Mouse (Mus musculus): ENCODE measurements around the gene Skiv2l. TPM values are rescaled to one million over a fixed set of nuclear protein-coding genes. Genes with fewer than 3 reads are reported as not detected.

Skiv2l gene
- total and polyA plus RNA-seq, 3 experiments: 34.9 to 47.0 TPM; not detected in 1

GRCm38 (mm10) chr17:34865981-34866380, 16.0 kb upstream of the Skiv2l start:
- H3K4me3 ChIP-seq (ENCODE audit: control insufficient read depth in 1 of 2, insufficient read depth in 1 of 2, low read depth in 2 of 2, low read length in 2 of 2): no peak overlapping the region
- H3K27me3 ChIP-seq (ENCODE audit: control insufficient read depth in 1 of 2, insufficient read depth in 2 of 2, low read length in 2 of 2): peaks cover 0 to 6% of the 10 kb centered on the region in 2 experiments; a peak in 2 of 4 replicates
- no peak overlapping the region for H3K9ac ChIP-seq (ENCODE audit: control insufficient read depth, low read depth, low read length, poor library complexity, severe bottlenecking)
- no peak for DNase-seq (ENCODE audit: low read depth, low spot score)
- no peaks in the 10 kb centered on the region for H3K79me2 ChIP-seq (ENCODE audit: control insufficient read depth, insufficient read depth, low read length, poor library complexity)
- TF ChIP-seq ZC3H11A (IDR thresholded peaks at IDR 0.05; ENCODE audit: low read depth, low read length) (no peak), POLR2AphosphoS2 (IDR thresholded peaks at IDR 0.05; ENCODE audit: low read length) (no peak), MYB (IDR thresholded peaks at IDR 0.05; ENCODE audit: low read depth, low read length) (no peak), ZNF384 (IDR thresholded peaks at IDR 0.05; ENCODE audit: low read depth, low read length) (no peak), RCOR1 (IDR thresholded peaks at IDR 0.05; ENCODE audit: low read depth, low read length) (no peak), POLR2AphosphoS5 (IDR thresholded peaks at IDR 0.05; ENCODE audit: borderline replicate concordance, low read depth, low read length) (no peak), MEF2A (IDR thresholded peaks at IDR 0.05; ENCODE audit: extremely low read depth, insufficient replicate concordance, low read depth, low read length, poor library complexity, severe bottlenecking) (no peak), NRF1 (IDR thresholded peaks at IDR 0.05; ENCODE audit: insufficient read depth, low read depth, low read length, poor library complexity, severe bottlenecking) (no peak)
- H3K36me3 ChIP-seq (ENCODE audit: control insufficient read depth in 1 of 2, insufficient read depth in 2 of 2, low read length in 2 of 2): no peaks in the 10 kb centered on the region
- H3K27ac ChIP-seq (ENCODE audit: control insufficient read depth, low read depth, low read length): no peak overlapping the region
- H3K4me1 ChIP-seq (ENCODE audit: control insufficient read depth in 1 of 2, insufficient read depth in 2 of 2, low read length in 2 of 2): no peaks in the 10 kb centered on the region
- H3K9me3 ChIP-seq (replicated peaks; ENCODE audit: insufficient read depth, low read length): no peaks in the 10 kb centered on the region

- TF ChIP-seq ZNF384 (IDR thresholded peaks at IDR 0.05; ENCODE audit: low read depth, low read length) (no peak), POLR2AphosphoS2 (IDR thresholded peaks at IDR 0.05; ENCODE audit: low read length) (no peak), MAZ (IDR thresholded peaks at IDR 0.05; ENCODE audit: low read depth, low read length) (no peak), USF2 (IDR thresholded peaks at IDR 0.05; ENCODE audit: borderline replicate concordance in 1 of 2, insufficient read depth in 1 of 2, low read depth in 1 of 2, low read length in 2 of 2) (no peak), CHD1 (IDR thresholded peaks at IDR 0.05; ENCODE audit: low read depth, low read length) (no peak), GABPA (IDR thresholded peaks at IDR 0.05; ENCODE audit: low read depth, low read length) (no peak), USF1 (IDR thresholded peaks at IDR 0.05; ENCODE audit: low read depth, low read length) (no peak), NRF1 (IDR thresholded peaks at IDR 0.05; ENCODE audit: insufficient read depth, low read depth, low read length, poor library complexity, severe bottlenecking) (no peak), POLR2A (IDR thresholded peaks at IDR 0.05; ENCODE audit: control insufficient read depth in 1 of 2, insufficient read depth in 1 of 2, low read depth in 1 of 2, low read length in 2 of 2, poor library complexity in 1 of 2) (no peak), SMC3 (IDR thresholded peaks at IDR 0.05; ENCODE audit: low read depth, low read length) (no peak)
- H3K9me3 ChIP-seq (replicated peaks; ENCODE audit: insufficient read depth, low read length): no peaks in the 10 kb centered on the region
- H3K4me1 ChIP-seq (ENCODE audit: control insufficient read depth in 1 of 2, insufficient read depth in 2 of 2, low read length in 2 of 2): no peaks in the 10 kb centered on the region
- DNase-seq (ENCODE audit: low read depth, low spot score): no peak
- H3K27me3 ChIP-seq (ENCODE audit: control insufficient read depth in 1 of 2, insufficient read depth in 2 of 2, low read length in 2 of 2): peaks cover 0 to 1% of the 10 kb centered on the region in 2 experiments; a peak in 1 of 4 replicates
- no peak within 1 kb of the TSS for H3K9ac ChIP-seq (ENCODE audit: control insufficient read depth, low read depth, low read length, poor library complexity, severe bottlenecking)
- H3K27ac ChIP-seq (ENCODE audit: control insufficient read depth, low read depth, low read length): no peak within 1 kb of the TSS
- H3K36me3 ChIP-seq (ENCODE audit: control insufficient read depth in 1 of 2, insufficient read depth in 2 of 2, low read length in 2 of 2): no peaks in the 10 kb centered on the region
- no peaks in the 10 kb centered on the region for H3K79me2 ChIP-seq (ENCODE audit: control insufficient read depth, insufficient read depth, low read length, poor library complexity)
- no peak within 1 kb of the TSS for H3K4me3 ChIP-seq (ENCODE audit: control insufficient read depth in 1 of 2, insufficient read depth in 1 of 2, low read depth in 2 of 2, low read length in 2 of 2)
These were observed 12.5 kb upstream of the Skiv2l start, which contains the start of gene Cfb for GRCm38 (mm10) chr17:34862416-34863081. Gene Cfb, minus strand, starts transcription at chr17:34862518.
